Comparison of ENCODE assay signal across 9 mouse cellular contexts in the genomic region with DNA sequence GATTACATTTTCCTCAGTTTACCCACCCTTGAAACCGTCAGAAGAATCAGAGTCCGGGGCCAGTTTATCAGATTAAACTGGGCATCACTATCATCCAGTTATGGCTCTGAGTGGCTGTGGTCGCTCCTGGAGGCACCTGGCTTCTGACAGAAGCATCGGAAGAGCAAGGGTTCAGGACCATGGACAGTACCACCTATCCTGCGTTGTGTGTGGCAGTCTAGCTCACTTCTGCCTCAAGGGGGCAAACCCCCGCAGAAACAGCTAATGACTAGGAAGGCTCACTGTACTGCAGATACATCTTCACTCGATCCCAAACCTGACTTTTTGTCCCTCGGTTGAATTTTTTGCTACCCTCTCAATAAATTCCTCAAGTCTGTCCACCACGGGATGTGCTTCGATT.
DNase-seq lines count a peak whose midpoint lies in the region; ATAC-seq and TF ChIP-seq lines count a peak whose summit lies in the region.
"Had no signal": no experiment of that assay in that cellular context is flagged by ENCODE, and none has a peak within 500 bp of the region (broad histone marks: within the 10 kb centered on the region; RNA-seq: fewer than 3 reads in every experiment).

No protein-coding gene starts in this region.

- peak; percentile 91 for DNase-seq in ES-CJ7 (ENCODE audit: low read depth, low spot score)
- peak; percentile 91 for DNase-seq in embryo, embryonic 10.5 days (ENCODE audit: low spot score)
- no peak for DNase-seq in frontal cortex, adult 2 months (ENCODE audit: extremely low spot score in 1 of 2, low spot score in 1 of 2)
- no peak for DNase-seq in adrenal gland, adult 2 months
- no peak for DNase-seq in frontal cortex, postnatal 36 days (ENCODE audit: low spot score in 2 of 2)

- H3K27me3 ChIP-seq in intestine, postnatal 0 days (replicated peaks; ENCODE audit: control insufficient read depth, insufficient read depth, low read length), result no peaks in the 10 kb centered on the region
- 0 out of 2 replicates have a peak, but pooled peaks cover 7% of the 10 kb centered on the region for H3K27me3 ChIP-seq in intestine, embryonic 15.5 days (replicated peaks)
- H3K27me3 ChIP-seq: embryonic facial prominence, embryonic 13.5 days had no signal

- 11% methylated on average over 10 of the region's 10 CpGs for WGBS in intestine, postnatal 0 days
- WGBS in intestine, embryonic 15.5 days, result 11% methylated on average over 10 of the region's 10 CpGs

- H3K4me2 ChIP-seq in intestine, postnatal 0 days (replicated peaks; ENCODE audit: low read depth), result no peak overlapping the region
- H3K4me2 ChIP-seq in intestine, embryonic 15.5 days (replicated peaks), result no peak overlapping the region
- H3K4me2 ChIP-seq: embryonic facial prominence, embryonic 13.5 days had no signal

- ATAC-seq in intestine, postnatal 0 days, result no peak
- ATAC-seq in intestine, embryonic 15.5 days, result no peak
- peak; percentile 70 for ATAC-seq in megakaryocyte-erythroid progenitor cell, adult 5-6 weeks (replicated peaks; ENCODE audit: low FRiP score, low TSS enrichment, poor library complexity, severe bottlenecking)

- no peak overlapping the region for H3K9ac ChIP-seq in intestine, postnatal 0 days (ENCODE audit: low read depth, low read length)
- no peak overlapping the region for H3K9ac ChIP-seq in intestine, embryonic 15.5 days
- H3K9ac ChIP-seq: embryonic facial prominence, embryonic 13.5 days had no signal

- TF ChIP-seq CTCF in intestine, postnatal 0 days (IDR thresholded peaks at IDR 0.05; ENCODE audit: low read depth), result peak; percentile 77

- H3K4me3 ChIP-seq in intestine, postnatal 0 days (ENCODE audit: low read depth, low read length), result no peak overlapping the region
- H3K4me3 ChIP-seq in intestine, embryonic 15.5 days (replicated peaks), result no peak overlapping the region
- H3K4me3 ChIP-seq: embryonic facial prominence, embryonic 13.5 days had no signal

- no peaks in the 10 kb centered on the region for H3K36me3 ChIP-seq in intestine, postnatal 0 days (ENCODE audit: control insufficient read depth, insufficient read depth)
- H3K36me3 ChIP-seq in intestine, embryonic 15.5 days, result no peaks in the 10 kb centered on the region
- H3K36me3 ChIP-seq: embryonic facial prominence, embryonic 13.5 days had no signal

- no peaks in the 10 kb centered on the region for H3K9me3 ChIP-seq in intestine, postnatal 0 days (ENCODE audit: control insufficient read depth)
- no peaks in the 10 kb centered on the region for H3K9me3 ChIP-seq in intestine, embryonic 15.5 days
- H3K9me3 ChIP-seq: embryonic facial prominence, embryonic 13.5 days had no signal

- no peak overlapping the region for H3K27ac ChIP-seq in intestine, postnatal 0 days (ENCODE audit: low read depth, low read length)
- H3K27ac ChIP-seq in intestine, embryonic 15.5 days, result no peak overlapping the region
- H3K27ac ChIP-seq: embryonic facial prominence, embryonic 13.5 days had no signal

- H3K4me1 ChIP-seq in intestine, postnatal 0 days (replicated peaks; ENCODE audit: control insufficient read depth, insufficient read depth, low read length), result no peaks in the 10 kb centered on the region
- no peaks in the 10 kb centered on the region for H3K4me1 ChIP-seq in intestine, embryonic 15.5 days (replicated peaks)
- H3K4me1 ChIP-seq: embryonic facial prominence, embryonic 13.5 days had no signal

Comparison
In these comparisons a context has a peak if more than half of its experiments do, and no peak if none do; other contexts are left out.
1. DNase-seq: peak in ES-CJ7 (single experiment) and embryo, embryonic 10.5 days (single experiment); none in frontal cortex, adult 2 months (0 of 2), adrenal gland, adult 2 months (single experiment) and frontal cortex, postnatal 36 days (0 of 2).